Mouse (Mus musculus) small intestine, adult 2 months (tissue): ENCODE data around the gene Ap1g1.

Experiments used
- CTCF ChIP-seq: fragments of 200-500 bp; IDR thresholded peaks from 2 replicates; pipeline ENCODE4 v1.5.1; 2012; ENCODE audit warnings: low read depth, mild to moderate bottlenecking, control low read depth, inconsistent platforms, low read length, moderate library complexity, mixed read lengths; ENCODE audit not compliant: insufficient replicate concordance, insufficient read length; ENCODE audit errors: extremely low read depth
- POLR2A ChIP-seq: fragments of 200-500 bp; IDR thresholded peaks from 2 replicates; pipeline ENCODE4 v1.6.1; 2012; ENCODE audit warnings: low read depth, mild to moderate bottlenecking, control low read depth, inconsistent platforms, low read length, moderate library complexity

GRCm38 (mm10) chr8:109780548-109780947, 2.2 kb downstream of the Ap1g1 start:
- no peak for TF ChIP-seq CTCF
- TF ChIP-seq POLR2A = no peak
